Mouse (Mus musculus) MN1 (cell line): ENCODE results near the gene Senp3.

Source experiments
- DNase-seq: peaks from one replicate; pipeline ENCODE4 v3.0.0-alpha.2; 2016; ENCODE audit warnings: low spot score

Senp3 gene

DNA sequence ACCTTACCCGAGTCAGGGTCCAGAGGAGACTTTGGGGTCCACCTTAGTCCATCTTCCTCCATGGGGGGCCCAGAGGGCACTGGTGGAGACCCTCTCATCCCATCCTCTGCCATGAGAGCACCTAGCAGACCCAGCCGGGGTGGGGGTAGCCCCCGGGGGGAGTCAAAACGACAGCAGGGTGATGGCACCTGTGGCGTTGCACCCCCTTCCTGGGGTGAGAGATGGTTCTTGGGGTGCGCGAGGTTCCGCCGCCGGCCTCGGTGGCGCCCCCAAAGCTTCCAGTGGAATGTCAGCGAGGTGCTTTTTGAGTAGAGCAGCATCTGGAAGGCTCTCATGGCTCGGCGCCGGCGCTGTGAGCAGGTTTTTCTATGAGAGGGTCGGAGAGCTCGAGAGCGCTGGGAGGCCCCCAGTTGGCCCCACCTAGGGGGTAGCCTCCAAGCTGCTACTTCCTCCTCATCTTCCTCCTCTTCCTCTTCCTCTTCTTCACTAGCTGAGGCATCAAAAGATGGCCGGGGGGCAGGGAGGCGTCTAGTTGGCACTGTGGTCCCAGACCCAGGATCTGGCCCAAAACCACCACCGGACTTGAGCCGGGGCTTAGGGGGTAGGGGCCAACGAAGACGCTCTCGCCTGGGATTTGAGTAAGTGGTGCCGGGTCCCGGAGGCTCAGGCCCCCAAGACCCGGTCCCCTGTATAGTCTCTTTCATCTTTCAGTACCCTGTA lies 1.6 kb downstream of the Senp3 start:
- DNase-seq = no peak

DNA sequence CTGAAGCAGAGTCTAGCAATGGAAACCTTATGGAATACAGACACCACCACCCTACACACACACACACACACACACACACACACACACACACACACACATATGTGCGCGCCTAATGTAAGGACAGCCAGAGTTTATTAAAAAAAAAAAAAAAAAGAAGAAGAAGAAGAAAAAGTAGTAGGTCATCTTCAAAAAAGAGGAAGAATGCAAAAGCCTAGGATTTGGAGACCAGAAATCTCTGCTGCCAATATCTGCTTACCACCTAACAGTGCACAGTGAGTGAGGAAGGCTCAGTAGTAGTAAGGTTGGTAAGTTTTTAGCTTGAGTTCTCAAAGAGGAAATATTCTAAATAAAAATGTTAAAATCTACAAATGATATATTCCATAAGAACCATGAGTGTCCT lies 2.7 kb downstream of the Senp3 start:
- no peak for DNase-seq

- peak; percentile 99 for DNase-seq
Measured at GRCm38 (mm10) chr11:69672211-69672706, 9.6 kb downstream of the Senp3 start, which contains the start of gene Eif4a1. Gene Eif4a1, minus strand, starts transcription at chr11:69672423.

GRCm38 (mm10) chr11:69671726-69672124 lies 10.2 kb downstream of the Senp3 start:
- DNase-seq = no peak

DNA sequence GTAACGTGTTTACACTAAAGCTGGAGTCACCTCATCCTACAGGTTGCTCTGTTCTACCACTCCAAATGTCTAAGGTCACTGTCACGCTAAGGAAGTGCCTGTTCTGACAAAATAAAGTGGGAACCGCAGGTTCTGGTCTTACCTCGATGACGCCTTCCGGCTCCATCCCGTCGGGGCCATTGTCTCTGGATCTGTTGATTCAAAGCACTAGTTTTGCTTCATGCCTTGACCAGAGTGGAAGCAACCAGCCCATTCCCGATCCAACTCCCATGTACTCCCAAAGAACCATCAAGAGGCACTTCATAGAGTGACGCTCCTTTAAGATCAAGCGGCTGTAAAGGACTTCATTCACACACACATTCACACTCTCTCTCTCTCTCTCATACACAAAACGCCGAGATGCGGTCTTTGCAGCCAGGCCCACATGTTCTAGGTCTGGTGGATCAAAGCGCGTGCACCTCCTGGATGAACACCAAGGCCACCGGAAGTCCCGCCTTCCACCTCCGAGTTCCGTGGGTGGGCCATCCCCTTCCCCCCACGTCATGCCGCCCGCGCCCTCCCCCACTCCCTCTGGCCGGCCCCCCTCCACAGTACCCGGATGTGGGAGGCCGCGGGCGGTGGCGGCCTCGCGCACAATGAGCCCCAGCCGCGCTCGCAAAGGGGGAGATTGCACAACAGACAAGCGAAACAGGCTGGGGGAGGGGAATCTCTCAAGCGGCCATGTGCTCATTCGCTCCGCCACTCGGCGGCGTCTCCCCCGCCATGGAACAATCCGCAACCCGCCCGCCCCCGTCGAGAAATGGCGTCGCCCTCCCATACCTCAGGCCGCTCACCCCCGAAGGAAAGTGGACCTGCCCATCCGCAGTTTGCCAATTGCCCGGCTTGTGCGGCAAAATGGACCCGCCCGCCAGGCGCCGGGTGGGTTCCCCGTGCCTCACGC lies 10.8 kb downstream of the Senp3 start:
- peak; percentile 90 for DNase-seq

GRCm38 (mm10) chr11:69666665-69667005 lies 15.2 kb downstream of the Senp3 start:
- no peak for DNase-seq

DNA sequence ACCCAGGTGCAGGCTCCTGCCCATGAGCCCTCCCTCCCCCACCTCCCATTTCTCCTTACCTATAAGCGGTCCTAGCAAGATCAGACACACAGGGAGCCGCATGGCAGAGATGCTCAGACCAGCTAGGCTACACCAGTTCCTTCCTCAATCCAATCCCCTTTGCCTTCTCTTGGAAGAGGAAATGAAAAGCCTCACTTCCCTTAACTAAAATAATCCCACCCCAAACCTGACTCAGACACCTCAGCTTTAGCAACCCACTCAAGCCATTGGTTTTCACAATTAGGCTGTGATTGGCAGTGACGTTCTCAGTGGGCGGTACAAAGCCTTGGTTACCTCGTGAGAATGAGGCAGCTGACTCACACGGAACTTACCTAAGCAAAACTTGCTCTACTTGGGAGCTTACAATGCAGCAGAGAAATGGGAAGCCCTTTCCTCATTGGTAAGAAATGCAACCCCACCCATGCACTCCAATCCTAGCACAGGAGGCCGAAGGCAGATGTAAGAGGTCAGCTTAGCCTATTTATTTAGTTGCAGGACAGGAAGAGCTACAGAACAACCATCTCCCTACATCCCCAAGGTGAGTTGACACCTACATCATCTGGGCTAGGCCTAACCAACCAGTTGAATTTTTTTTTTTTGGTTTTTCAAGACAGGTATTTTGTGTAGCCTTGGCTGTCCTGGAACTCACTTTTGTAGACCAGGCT lies 15.8 kb downstream of the Senp3 start, which contains the start of gene Cd68:
TSS of gene Cd68 (minus strand) at position 193 of the 704 bp plus-strand sequence.
- peak; percentile 42 for DNase-seq

GRCm38 (mm10) chr11:69665457-69665960 lies 16.4 kb downstream of the Senp3 start:
- no peak for DNase-seq

DNA sequence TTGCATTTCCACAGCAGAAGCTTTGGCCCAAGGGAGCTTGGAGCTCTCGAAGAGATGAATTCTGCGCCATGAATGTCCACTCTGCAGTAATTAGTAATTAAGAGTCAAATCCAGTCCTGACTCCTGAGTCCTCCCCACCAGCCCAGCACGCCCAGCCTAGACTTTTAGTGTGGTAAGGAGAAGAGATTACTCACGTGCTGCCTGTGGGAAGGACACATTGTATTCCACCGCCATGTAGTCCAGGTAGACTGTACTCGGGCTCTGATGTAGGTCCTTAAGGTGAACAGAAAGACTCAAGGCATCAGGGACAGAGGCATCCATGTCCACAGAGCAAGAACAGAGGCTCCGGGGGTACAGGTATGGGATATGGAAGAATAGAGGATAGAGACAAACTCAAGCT lies 17.0 kb downstream of the Senp3 start:
- DNase-seq = no peak

DNA sequence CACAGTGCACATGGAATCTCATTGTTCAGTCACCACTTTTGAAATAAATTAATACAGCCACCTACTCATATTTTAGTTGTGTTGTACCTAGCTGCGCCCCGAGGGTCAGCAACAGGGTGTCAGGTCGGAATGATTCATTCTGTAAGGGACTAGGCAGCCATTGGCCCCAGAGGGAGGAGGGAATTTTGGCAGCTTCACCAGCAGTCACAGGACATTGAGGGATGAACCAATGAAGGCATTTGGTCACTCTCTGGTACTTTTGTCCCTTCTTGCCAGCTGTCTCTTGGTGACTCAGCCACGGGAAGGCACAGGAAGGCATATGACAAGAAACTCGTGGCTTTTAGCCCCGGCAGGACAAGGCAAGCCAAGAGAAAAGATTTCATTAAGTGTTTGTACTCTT lies 18.1 kb downstream of the Senp3 start:
- DNase-seq = peak; percentile 37

DNA sequence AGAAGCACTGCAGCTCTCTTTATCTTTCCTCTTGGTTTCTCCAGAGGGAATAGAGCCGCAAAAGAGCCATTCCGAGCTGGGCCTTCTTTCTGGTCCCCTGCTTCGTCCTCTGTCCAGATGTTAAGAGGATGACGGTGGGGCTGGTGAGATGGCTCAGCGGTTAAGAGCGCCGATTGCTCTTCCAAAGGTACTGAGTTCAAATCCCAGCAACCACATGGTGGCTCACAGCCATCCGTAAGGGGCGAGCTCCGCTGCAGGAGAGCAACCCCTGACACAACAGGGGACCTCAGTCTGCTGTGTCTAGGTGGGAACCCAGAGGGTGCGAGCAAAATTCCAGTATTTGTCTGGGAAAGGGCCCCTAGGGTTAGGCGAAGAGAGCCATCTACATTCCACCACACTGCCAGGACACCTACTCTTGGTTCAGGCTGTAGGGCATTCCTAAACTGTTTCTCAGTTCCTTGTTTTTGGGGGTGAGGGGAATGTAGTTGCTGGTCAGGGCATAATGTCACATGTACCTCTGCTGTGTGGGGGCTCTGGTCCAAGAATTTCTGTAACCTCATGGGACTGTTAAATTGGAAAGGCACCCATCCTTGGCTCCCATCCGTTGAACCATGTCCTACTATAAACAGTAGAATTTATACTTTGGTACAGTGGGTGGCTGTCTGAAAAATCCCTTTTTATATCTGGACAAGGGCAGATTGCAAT lies 18.8 kb downstream of the Senp3 start:
- no peak for DNase-seq

- peak; percentile 94 for DNase-seq
Measured at GRCm38 (mm10) chr11:69662213-69662966, 19.5 kb downstream of the Senp3 start, which contains the start of gene Mpdu1. Gene Mpdu1, minus strand, starts transcription at chr11:69662642.

GRCm38 (mm10) chr11:69661221-69661881 lies 20.5 kb downstream of the Senp3 start:
- DNase-seq = no peak

DNA sequence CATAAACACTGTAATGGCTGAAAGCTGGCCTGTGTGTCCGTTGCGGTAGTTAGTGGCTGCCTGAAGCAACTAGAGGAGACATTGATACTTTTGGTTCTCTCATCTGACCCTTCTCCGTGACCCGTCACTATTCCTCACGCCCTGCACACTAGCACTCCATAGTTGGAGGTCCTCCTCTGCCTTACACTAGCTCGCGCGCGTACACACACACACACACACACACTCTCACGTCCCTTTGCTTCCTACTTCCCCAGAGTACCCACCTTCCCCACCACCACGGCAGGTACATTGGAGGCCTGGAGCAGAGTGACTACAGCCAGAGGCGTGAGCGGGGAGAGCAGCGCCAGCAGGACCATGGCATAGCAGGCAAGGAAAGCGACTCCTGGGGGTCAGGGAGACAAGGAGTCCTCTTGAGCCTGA lies 24.4 kb downstream of the Senp3 start:
- DNase-seq = no peak

GRCm38 (mm10) chr11:69656617-69657461 lies 25.0 kb downstream of the Senp3 start:
- DNase-seq = peak; percentile 62

DNA sequence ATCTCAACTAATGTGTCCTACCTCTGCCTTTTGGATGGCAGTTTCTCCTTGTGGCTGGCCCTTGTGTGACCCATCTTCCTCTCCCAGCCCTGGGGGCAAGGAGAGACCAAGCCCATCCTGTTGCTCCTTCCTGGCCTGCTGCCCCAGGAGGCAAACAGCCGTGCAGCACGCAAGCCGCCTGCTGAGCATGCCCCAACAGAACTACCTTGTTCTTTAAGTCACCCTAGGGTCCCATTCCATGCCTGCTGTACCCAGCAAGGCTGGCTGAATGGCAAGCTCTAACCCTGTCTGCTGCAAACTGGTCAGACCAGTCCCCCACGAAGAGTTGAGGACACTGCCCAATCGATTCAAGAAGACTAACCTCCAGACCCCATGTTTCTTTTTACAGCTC lies 25.8 kb downstream of the Senp3 start:
- no peak for DNase-seq

- DNase-seq = no peak
Measured at GRCm38 (mm10) chr11:69655264-69656064, 26.4 kb downstream of the Senp3 start, which contains the start of gene Sox15. Gene Sox15, plus strand, starts transcription at chr11:69655314.

DNA sequence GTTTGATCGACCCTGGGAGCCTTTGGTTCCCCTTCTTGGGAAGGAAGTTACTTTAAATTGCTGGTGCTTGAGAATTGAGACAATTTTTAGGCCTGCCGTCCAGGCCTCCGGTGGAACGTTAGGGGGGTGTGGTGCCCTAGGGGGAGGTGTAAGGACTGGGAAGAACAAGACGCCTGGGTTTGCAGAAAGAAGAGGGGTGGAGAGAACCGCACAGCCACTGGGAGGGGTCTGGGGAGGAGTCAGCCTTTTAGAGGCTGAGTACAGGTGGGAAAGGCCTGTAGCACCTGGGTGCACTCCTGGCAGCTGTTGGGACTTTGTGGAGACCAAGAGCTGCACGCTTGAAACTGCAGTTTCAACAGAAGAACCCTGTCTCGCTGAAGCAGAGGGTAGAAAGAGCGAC lies 27.1 kb downstream of the Senp3 start:
- DNase-seq = no peak
